Mouse (Mus musculus) retina, postnatal 7 days (tissue): Measurements from ENCODE around the gene Clasrp.

Source experiments
- DNase-seq: peaks from one replicate; pipeline ENCODE4 v3.0.0-alpha.2; 2012; ENCODE audit warnings: low read depth, low spot score

The Clasrp gene

GRCm38 (mm10) chr7:19532240-19532639, 72.0 kb downstream of the Clasrp start:
- no peak for DNase-seq

DNA sequence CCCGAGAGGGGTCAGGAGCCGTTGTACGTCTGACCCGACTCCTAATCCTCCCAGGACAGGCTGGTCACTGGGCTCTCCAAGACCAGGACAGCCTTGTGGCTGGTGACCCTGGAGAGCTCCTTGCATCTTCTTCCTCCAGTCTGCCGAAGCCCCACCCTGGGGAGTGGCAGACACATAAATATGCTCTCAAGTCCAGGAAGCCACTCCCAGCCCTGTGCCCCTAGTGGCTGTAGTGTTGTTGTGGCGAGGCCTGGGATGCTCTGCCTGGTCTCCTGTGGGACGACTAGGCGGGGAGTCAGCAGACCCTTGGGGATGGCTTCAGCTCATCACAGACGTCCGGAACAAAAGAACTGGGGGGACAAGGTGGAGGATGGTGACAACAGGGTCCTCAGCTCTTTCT, 73.2 kb downstream of the Clasrp start:
- DNase-seq = no peak
